ENCODE assay signal across 14 mouse cellular contexts in genomic region chr3:135411824-135412223, GRCm38 (mm10). TPM values are rescaled to one million over a fixed set of nuclear protein-coding genes. Genes with fewer than 3 reads are reported as not detected.
DNase-seq lines count a peak whose midpoint lies in the region; ATAC-seq lines count a peak whose summit lies in the region.
"Had no signal": no experiment of that assay in that cellular context is flagged by ENCODE, and none has a peak within 500 bp of the region (broad histone marks: within the 10 kb centered on the region; RNA-seq: fewer than 3 reads in every experiment).

No protein-coding gene starts in this region.

- no peaks in the 10 kb centered on the region for H3K27me3 ChIP-seq in midbrain, embryonic 12.5 days
- no peaks in the 10 kb centered on the region for H3K27me3 ChIP-seq in midbrain, embryonic 16.5 days (ENCODE audit: control insufficient read depth, insufficient read depth, low read depth, low read length)
- H3K27me3 ChIP-seq in heart, embryonic 15.5 days: no peaks in the 10 kb centered on the region
- H3K27me3 ChIP-seq in neural tube, embryonic 12.5 days (replicated peaks): no peaks in the 10 kb centered on the region
- no peaks in the 10 kb centered on the region for H3K27me3 ChIP-seq in liver, embryonic 11.5 days (replicated peaks; ENCODE audit: control insufficient read depth, insufficient read depth, low read length)

- no peak overlapping the region for H3K4me2 ChIP-seq in midbrain, embryonic 12.5 days (replicated peaks)
- H3K4me2 ChIP-seq in midbrain, embryonic 16.5 days (ENCODE audit: low read length): no peak overlapping the region
- peak overlapping the region; percentile 47 for H3K4me2 ChIP-seq in heart, embryonic 15.5 days
- no peak overlapping the region for H3K4me2 ChIP-seq in neural tube, embryonic 12.5 days (replicated peaks)
- no peak overlapping the region for H3K4me2 ChIP-seq in liver, embryonic 11.5 days

- DNase-seq in heart, adult 11 months: peak; percentile 94
- DNase-seq in liver, embryonic 11.5 days (ENCODE audit: low spot score): no peak
- no peak for DNase-seq in gastrocnemius, postnatal 10 days
- DNase-seq: cerebellum, adult 11-12 months; kidney, adult 9 months; right cerebral cortex, postnatal 14 days; thymus, postnatal 36 days had no signal

- 0 out of 2 replicates have a peak overlapping the region, but pooled peaks have one; percentile 3 for H3K27ac ChIP-seq in midbrain, embryonic 12.5 days (replicated peaks)
- no peak overlapping the region for H3K27ac ChIP-seq in midbrain, embryonic 16.5 days (ENCODE audit: low read length)
- H3K27ac ChIP-seq in heart, embryonic 15.5 days: peak overlapping the region; percentile 47
- H3K27ac ChIP-seq in neural tube, embryonic 12.5 days: no peak overlapping the region
- H3K27ac ChIP-seq in liver, embryonic 11.5 days (ENCODE audit: low read depth, low read length): no peak overlapping the region
- H3K27ac ChIP-seq: embryonic facial prominence, embryonic 10.5 days; limb, embryonic 10.5 days had no signal

- H3K4me3 ChIP-seq in midbrain, embryonic 12.5 days: no peak overlapping the region
- H3K4me3 ChIP-seq in midbrain, embryonic 16.5 days (ENCODE audit: low read depth, low read length): no peak overlapping the region
- H3K4me3 ChIP-seq in heart, embryonic 15.5 days: 0 out of 2 replicates have a peak overlapping the region, but pooled peaks have one; percentile 15
- no peak overlapping the region for H3K4me3 ChIP-seq in neural tube, embryonic 12.5 days
- H3K4me3 ChIP-seq in liver, embryonic 11.5 days (ENCODE audit: low read depth, low read length): no peak overlapping the region
- H3K4me3 ChIP-seq: embryonic facial prominence, embryonic 10.5 days; limb, embryonic 10.5 days had no signal

- H3K36me3 ChIP-seq in midbrain, embryonic 12.5 days: peaks cover 27% of the 10 kb centered on the region
- peaks cover 5% of the 10 kb centered on the region for H3K36me3 ChIP-seq in midbrain, embryonic 16.5 days (ENCODE audit: control insufficient read depth, insufficient read depth, low read length)
- peaks cover 9% of the 10 kb centered on the region for H3K36me3 ChIP-seq in heart, embryonic 15.5 days
- H3K36me3 ChIP-seq in neural tube, embryonic 12.5 days: peaks cover 24% of the 10 kb centered on the region
- peaks cover 19% of the 10 kb centered on the region for H3K36me3 ChIP-seq in liver, embryonic 11.5 days (ENCODE audit: control insufficient read depth, insufficient read depth, low read length)

- H3K9me3 ChIP-seq in midbrain, embryonic 12.5 days: no peaks in the 10 kb centered on the region
- no peaks in the 10 kb centered on the region for H3K9me3 ChIP-seq in midbrain, embryonic 16.5 days (replicated peaks; ENCODE audit: control insufficient read depth, low read length, poor library complexity, severe bottlenecking)
- H3K9me3 ChIP-seq in heart, embryonic 15.5 days (replicated peaks): no peaks in the 10 kb centered on the region
- H3K9me3 ChIP-seq in neural tube, embryonic 12.5 days: no peaks in the 10 kb centered on the region
- H3K9me3 ChIP-seq in liver, embryonic 11.5 days (ENCODE audit: control insufficient read depth, low read length): no peaks in the 10 kb centered on the region
- H3K9me3 ChIP-seq: embryonic facial prominence, embryonic 10.5 days; limb, embryonic 10.5 days had no signal

- WGBS in midbrain, embryonic 12.5 days: 33% methylated on average over 9 of the region's 9 CpGs
- WGBS in midbrain, embryonic 16.5 days: 37% methylated on average over 9 of the region's 9 CpGs
- WGBS in heart, embryonic 15.5 days: 29% methylated on average over 9 of the region's 9 CpGs
- 34% methylated on average over 9 of the region's 9 CpGs for WGBS in neural tube, embryonic 12.5 days
- WGBS in liver, embryonic 11.5 days: 60% methylated on average over 9 of the region's 9 CpGs

- ATAC-seq in midbrain, embryonic 12.5 days (ENCODE audit: low FRiP score, low read depth): no peak
- ATAC-seq in midbrain, embryonic 16.5 days: no peak
- peak; percentile 85 for ATAC-seq in heart, embryonic 15.5 days (replicated peaks; ENCODE audit: insufficient number of reproducible peaks, insufficient read depth, low FRiP score, low read depth)
- ATAC-seq in neural tube, embryonic 12.5 days (ENCODE audit: low FRiP score, low read depth): 0 out of 2 replicates have a peak, but pooled peaks have one; percentile 33
- no peak for ATAC-seq in liver, embryonic 11.5 days (replicated peaks; ENCODE audit: low FRiP score)
- ATAC-seq: CD4-positive, CD25-positive, alpha-beta regulatory T cell, adult 4 months had no signal

- H3K9ac ChIP-seq in midbrain, embryonic 12.5 days (replicated peaks): no peak overlapping the region
- H3K9ac ChIP-seq in midbrain, embryonic 16.5 days (ENCODE audit: low read depth, low read length): no peak overlapping the region
- H3K9ac ChIP-seq in heart, embryonic 15.5 days: no peak overlapping the region
- no peak overlapping the region for H3K9ac ChIP-seq in neural tube, embryonic 12.5 days
- no peak overlapping the region for H3K9ac ChIP-seq in liver, embryonic 11.5 days (ENCODE audit: low read depth, low read length)

- peaks cover 9% of the 10 kb centered on the region for H3K4me1 ChIP-seq in midbrain, embryonic 12.5 days
- H3K4me1 ChIP-seq in midbrain, embryonic 16.5 days (ENCODE audit: control insufficient read depth, insufficient read depth, low read length): 0 out of 2 replicates have a peak, but pooled peaks cover 2% of the 10 kb centered on the region
- peaks cover 25% of the 10 kb centered on the region for H3K4me1 ChIP-seq in heart, embryonic 15.5 days (replicated peaks)
- peaks cover 6% of the 10 kb centered on the region; the same call in 1 of the 2 replicates for H3K4me1 ChIP-seq in neural tube, embryonic 12.5 days
- H3K4me1 ChIP-seq in liver, embryonic 11.5 days (replicated peaks; ENCODE audit: control insufficient read depth, insufficient read depth, low read length): peaks cover 3% of the 10 kb centered on the region; the same call in 1 of the 2 replicates

RNA-seq across cellular contexts. Expression of gene Cisd2, which starts 11.9 kb away (rescaled TPM):
- 93.1 and 93.3 TPM in 2 replicates for polyA plus RNA-seq in midbrain, embryonic 12.5 days (2016; fragmentation: Nextera tagmentation; extraction: Ambion mirVana)
- polyA plus RNA-seq in midbrain, embryonic 16.5 days (2015; fragmentation: Nextera tagmentation; extraction: Ambion mirVana): 68.8 and 74.3 TPM in 2 replicates
- polyA plus RNA-seq in heart, embryonic 15.5 days (2015; fragmentation: Nextera tagmentation; extraction: Ambion mirVana): 44.6 and 47.9 TPM in 2 replicates
- 75.6 and 78.2 TPM in 2 replicates for polyA plus RNA-seq in neural tube, embryonic 12.5 days (2016; fragmentation: Nextera tagmentation; extraction: Ambion mirVana)
- polyA plus RNA-seq in liver, embryonic 11.5 days (2014; fragmentation: Nextera tagmentation; extraction: Ambion mirVana): 58.1 and 59.1 TPM in 2 replicates
- total RNA-seq in gastrocnemius, postnatal 10 days (2021): 10 to 100 TPM; 21.3 to 21.8 TPM

RNA-seq across cellular contexts. Expression of gene Ube2d3, which starts 26.1 kb away (rescaled TPM):
- 497 and 504 TPM in 2 replicates for polyA plus RNA-seq in midbrain, embryonic 12.5 days (2016; fragmentation: Nextera tagmentation; extraction: Ambion mirVana)
- 336 and 353 TPM in 2 replicates for polyA plus RNA-seq in midbrain, embryonic 16.5 days (2015; fragmentation: Nextera tagmentation; extraction: Ambion mirVana)
- 396 and 398 TPM in 2 replicates for polyA plus RNA-seq in heart, embryonic 15.5 days (2015; fragmentation: Nextera tagmentation; extraction: Ambion mirVana)
- 461 and 494 TPM in 2 replicates for polyA plus RNA-seq in neural tube, embryonic 12.5 days (2016; fragmentation: Nextera tagmentation; extraction: Ambion mirVana)
- polyA plus RNA-seq in liver, embryonic 11.5 days (2014; fragmentation: Nextera tagmentation; extraction: Ambion mirVana): 502 and 537 TPM in 2 replicates
- 100 to 1,000 TPM; 340 to 341 TPM for total RNA-seq in gastrocnemius, postnatal 10 days (2021)

Comparison
In these comparisons a context has a peak if more than half of its experiments do, and no peak if none do; other contexts are left out.
1. H3K27ac ChIP-seq: peak in midbrain, embryonic 12.5 days (single experiment) and heart, embryonic 15.5 days (single experiment); none in midbrain, embryonic 16.5 days (single experiment), neural tube, embryonic 12.5 days (single experiment) and liver, embryonic 11.5 days (single experiment).
2. ATAC-seq: peak in heart, embryonic 15.5 days (single experiment) and neural tube, embryonic 12.5 days (single experiment); none in midbrain, embryonic 12.5 days (single experiment), midbrain, embryonic 16.5 days (single experiment) and liver, embryonic 11.5 days (single experiment).